Mouse (Mus musculus) intestine, embryonic 15.5 days (tissue): Measurements from ENCODE around the gene Mcm7. TPM values are rescaled to one million over a fixed set of nuclear protein-coding genes. Genes with fewer than 3 reads are reported as not detected.

ENCODE experiments used
- ATAC-seq: fragments of 200-750 bp; cut with Nextera tagmentation; 2 replicates; pipeline ENCODE4 v1.8.0; 2017; ENCODE audit warnings: moderate TSS enrichment, moderate library complexity
- H3K27ac ChIP-seq: fragments of 300-500 bp; sonication (generic); 2 replicates; pipeline ENCODE4 v1.5.1; 2015; ENCODE audit warnings: mild to moderate bottlenecking, inconsistent platforms
- H3K27me3 ChIP-seq: fragments of 300-500 bp; sonication (generic); replicated peaks from 2 replicates; pipeline ENCODE4 v1.6.1; 2015; ENCODE audit warnings: inconsistent platforms
- H3K36me3 ChIP-seq: fragments of 300-500 bp; sonication (generic); 2 replicates; pipeline ENCODE4 v1.6.1; 2015; ENCODE audit warnings: inconsistent platforms
- H3K4me1 ChIP-seq: fragments of 300-500 bp; sonication (generic); replicated peaks from 2 replicates; pipeline ENCODE4 v1.6.1; 2015; ENCODE audit warnings: inconsistent platforms
- H3K4me2 ChIP-seq: fragments of 300-500 bp; sonication (generic); replicated peaks from 2 replicates; pipeline ENCODE4 v1.6.1; 2015; ENCODE audit warnings: mild to moderate bottlenecking, inconsistent platforms
- H3K4me3 ChIP-seq: fragments of 300-500 bp; sonication (generic); replicated peaks from 2 replicates; pipeline ENCODE4 v1.5.1; 2015; ENCODE audit warnings: inconsistent platforms
- H3K9ac ChIP-seq: fragments of 300-500 bp; sonication (generic); 2 replicates; pipeline ENCODE4 v1.6.1; 2015; ENCODE audit warnings: inconsistent platforms
- H3K9me3 ChIP-seq: fragments of 300-500 bp; sonication (generic); 2 replicates; pipeline ENCODE4 v1.6.1; 2016; ENCODE audit warnings: inconsistent platforms
- WGBS: fragments of 180-500 bp; shearing (Covaris S2); methylation state at CpG from one replicate; pipeline ENCODE4 v1.1.7; 2015; 5-methylcytosine and 5-hydroxymethylcytosine counted together
- microRNA counts: library from miRNA; unstranded; fragments of <30 nt; microRNA quantifications from one replicate; lab custom pipeline; 2016
- polyA plus RNA-seq: library from polyadenylated mRNA; unstranded; fragments of >200 nt; fragmentation: Nextera tagmentation; extraction: Ambion mirVana; gene quantifications from 2 replicates; pipeline ENCODE4 v1.2.1, GENCODE M21; 2015

Mcm7 gene
- polyA plus RNA-seq, 1 experiment from 2014 or later = 165 TPM

- Histone ChIP-seq H3K36me3 (peaks cover 21% of the 10 kb centered on the region; the same call in 1 of the 2 replicates), H3K4me3 (no peak overlapping the region), H3K9me3 (no peaks in the 10 kb centered on the region), H3K27ac (no peak overlapping the region), H3K4me2 (no peak overlapping the region), H3K4me1 (0 out of 2 replicates have a peak, but pooled peaks cover 3% of the 10 kb centered on the region), H3K27me3 (no peaks in the 10 kb centered on the region), H3K9ac (no peak overlapping the region)
- peak; percentile 50; the same call in 1 of the 2 replicates for ATAC-seq
- WGBS = 59% methylated on average over 8 of the region's 8 CpGs
These were observed 34.2 kb downstream of the Mcm7 start for GRCm38 (mm10) chr5:138137935-138138549.

GRCm38 (mm10) chr5:138137257-138137656 lies 35.0 kb downstream of the Mcm7 start:
- Histone ChIP-seq H3K27ac (0 out of 2 replicates have a peak overlapping the region, but pooled peaks have one; percentile 63), H3K36me3 (peaks cover 25% of the 10 kb centered on the region; the same call in 1 of the 2 replicates), H3K4me3 (no peak overlapping the region), H3K9me3 (no peaks in the 10 kb centered on the region), H3K4me1 (0 out of 2 replicates have a peak, but pooled peaks cover 3% of the 10 kb centered on the region), H3K27me3 (no peaks in the 10 kb centered on the region), H3K9ac (no peak overlapping the region), H3K4me2 (no peak overlapping the region)
- peak; percentile 65 for ATAC-seq
- 50% methylated on average over 4 of the region's 4 CpGs for WGBS

GRCm38 (mm10) chr5:138132425-138133064 lies 39.7 kb downstream of the Mcm7 start:
- no peak overlapping the region for H3K4me3 ChIP-seq
- no peaks in the 10 kb centered on the region for H3K27me3 ChIP-seq
- H3K9ac ChIP-seq = no peak overlapping the region
- peaks cover 50% of the 10 kb centered on the region for H3K36me3 ChIP-seq
- no peaks in the 10 kb centered on the region for H3K9me3 ChIP-seq
- H3K4me2 ChIP-seq = no peak overlapping the region
- 0 out of 2 replicates have a peak, but pooled peaks cover 3% of the 10 kb centered on the region for H3K4me1 ChIP-seq
- H3K27ac ChIP-seq = peak overlapping the region; percentile 60; the same call in 1 of the 2 replicates
- ATAC-seq = peak; percentile 73
- 75% methylated on average over 5 of the region's 5 CpGs for WGBS

- peak overlapping the region; percentile 62 for H3K4me2 ChIP-seq
- H3K9ac ChIP-seq = peak overlapping the region; percentile 71; the same call in 1 of the 2 replicates
- ATAC-seq = no peak
- H3K4me3 ChIP-seq = peak overlapping the region; percentile 68
- 0 out of 2 replicates have a peak, but pooled peaks cover 3% of the 10 kb centered on the region for H3K36me3 ChIP-seq
- WGBS = 67% methylated on average over 3 of the region's 3 CpGs
- H3K27ac ChIP-seq = no peak overlapping the region
- H3K27me3 ChIP-seq = no peaks in the 10 kb centered on the region
- 0 out of 2 replicates have a peak, but pooled peaks cover 4% of the 10 kb centered on the region for H3K4me1 ChIP-seq
- no peaks in the 10 kb centered on the region for H3K9me3 ChIP-seq
These were observed 54.2 kb downstream of the Mcm7 start for GRCm38 (mm10) chr5:138118041-138118440.

GRCm38 (mm10) chr5:138117199-138118015 lies 54.8 kb downstream of the Mcm7 start:
- peak overlapping the region; percentile 94 for H3K27ac ChIP-seq
- ATAC-seq = peak; percentile 68
- 0 out of 2 replicates have a peak, but pooled peaks cover 2% of the 10 kb centered on the region for H3K36me3 ChIP-seq
- H3K4me3 ChIP-seq = peak overlapping the region; percentile 68
- peak overlapping the region; percentile 71 for H3K9ac ChIP-seq
- no peaks in the 10 kb centered on the region for H3K27me3 ChIP-seq
- peak overlapping the region; percentile 62 for H3K4me2 ChIP-seq
- no peaks in the 10 kb centered on the region for H3K9me3 ChIP-seq
- 0 out of 2 replicates have a peak, but pooled peaks cover 4% of the 10 kb centered on the region for H3K4me1 ChIP-seq
- WGBS = 6% methylated on average over 16 of the region's 16 CpGs

GRCm38 (mm10) chr5:138116255-138117198 lies 55.7 kb downstream of the Mcm7 start, which contains the start of gene Zscan21:
Gene Zscan21 (plus strand): TSS chr5:138116903.
- WGBS = 5% methylated on average over 38 of the region's 38 CpGs
- Histone ChIP-seq H3K4me1 (0 out of 2 replicates have a peak, but pooled peaks cover 4% of the 10 kb centered on the region), H3K27ac (peak within 1 kb of the TSS; percentile 94), H3K9ac (peak within 1 kb of the TSS; percentile 71), H3K4me3 (peak within 1 kb of the TSS; percentile 68), H3K27me3 (no peaks in the 10 kb centered on the region), H3K4me2 (peak within 1 kb of the TSS; percentile 62), H3K36me3 (0 out of 2 replicates have a peak, but pooled peaks cover 2% of the 10 kb centered on the region), H3K9me3 (no peaks in the 10 kb centered on the region)
- peak; percentile 98 for ATAC-seq

MicroRNA genes within 50 kb of the gene (microRNA counts, 519-probe panel; counts per million panel counts)
- microRNA mmu-miR-106b (lab: Ali Mortazavi, UCI) = 3,726 counts per million, percentile 90 among the panel's probes with 10 or more counts
- microRNA mmu-miR-25 (lab: Ali Mortazavi, UCI) = 4,469 counts per million, percentile 97 among the panel's probes with 10 or more counts
- microRNA mmu-miR-93 (lab: Ali Mortazavi, UCI) = 3,726 counts per million, percentile 90 among the panel's probes with 10 or more counts

Other genes starting within 250 kb of the Mcm7 start
- 0.64 and 0.81 TPM in 2 replicates for gene Gjc3, start 209.3 kb downstream of the Mcm7 start, polyA plus RNA-seq
- gene Azgp1, start 190.9 kb downstream of the Mcm7 start, polyA plus RNA-seq = 0.14 and 0.25 TPM in 2 replicates
- not detected in 2 replicates for gene Smok3a, start 151.2 kb downstream of the Mcm7 start, polyA plus RNA-seq
- not detected in 2 replicates for gene Smok3b, start 151.0 kb downstream of the Mcm7 start, polyA plus RNA-seq
- gene Smok3c, start 119.2 kb downstream of the Mcm7 start, polyA plus RNA-seq = not detected in 2 replicates
- 13.7 and 15.0 TPM in 2 replicates for gene Zkscan1, start 87.3 kb downstream of the Mcm7 start, polyA plus RNA-seq
- gene Zscan21, start 55.5 kb downstream of the Mcm7 start, polyA plus RNA-seq = 43.3 and 45.9 TPM in 2 replicates
- 15.8 and 16.4 TPM in 2 replicates for gene Zfp113, start 16.7 kb downstream of the Mcm7 start, polyA plus RNA-seq
- 276 and 300 TPM in 2 replicates for gene Cops6, start 11.4 kb downstream of the Mcm7 start, polyA plus RNA-seq
- gene Ap4m1, start 420 bp downstream of the Mcm7 start, polyA plus RNA-seq = 19.8 and 20.6 TPM in 2 replicates
- 67.8 and 70.0 TPM in 2 replicates for gene Taf6, start 15.0 kb upstream of the Mcm7 start, polyA plus RNA-seq
- 37.0 and 38.8 TPM in 2 replicates for gene Cnpy4, start 15.1 kb upstream of the Mcm7 start, polyA plus RNA-seq
- gene Mblac1, start 21.9 kb upstream of the Mcm7 start, polyA plus RNA-seq = 7.5 TPM in 2 replicates
- not detected in 2 replicates for gene Nxpe5, start 53.5 kb upstream of the Mcm7 start, polyA plus RNA-seq
- gene Lamtor4, start 83.1 kb upstream of the Mcm7 start, polyA plus RNA-seq = 80.6 and 90.1 TPM in 2 replicates
- 4.8 and 5.1 TPM in 2 replicates for gene BC037034, start 91.6 kb upstream of the Mcm7 start, polyA plus RNA-seq
- gene Gal3st4, start 100.4 kb upstream of the Mcm7 start, polyA plus RNA-seq = 1.0 and 1.4 TPM in 2 replicates
- not detected in 2 replicates for gene Gm43720, start 107.5 kb upstream of the Mcm7 start, polyA plus RNA-seq
- 13.7 and 15.2 TPM in 2 replicates for gene Gpc2, start 107.6 kb upstream of the Mcm7 start, polyA plus RNA-seq
- gene Stag3, start 107.8 kb upstream of the Mcm7 start, polyA plus RNA-seq = 2.0 and 2.9 TPM in 2 replicates
- 0.18 and 0.47 TPM in 2 replicates for gene Pvrig, start 169.5 kb upstream of the Mcm7 start, polyA plus RNA-seq